Mouse (Mus musculus): Measurements from ENCODE around the gene Gm4881.

GRCm38 (mm10) chr7:24978781-24979180, 34.5 kb upstream of the Gm4881 start:
- TF ChIP-seq CTCF (IDR thresholded peaks at IDR 0.05; ENCODE audit: control insufficient read depth, insufficient read depth, insufficient replicate concordance, low read depth, low read length) (no peak), POLR2A (IDR thresholded peaks at IDR 0.05; ENCODE audit: control insufficient read depth, low read depth, low read length) (no peak)
